Mouse (Mus musculus) forebrain, embryonic 14.5 days (tissue): Measurements from ENCODE around the gene Socs1. TPM values are rescaled to one million over a fixed set of nuclear protein-coding genes. Genes with fewer than 3 reads are reported as not detected.
A peak's percentile ranks its signal among the peaks of the same experiment; 100 is the strongest.

Experiments
- ATAC-seq: fragments of 200-750 bp; cut with Nextera tagmentation; 2 replicates; pipeline ENCODE4 v1.8.0; 2017; ENCODE audit warnings: mild to moderate bottlenecking, moderate library complexity
- DNase-seq: peaks from one replicate; pipeline ENCODE4 v3.0.0-alpha.2; 2015; ENCODE audit warnings: low spot score
- H3K27ac ChIP-seq: fragments of 300-500 bp; sonication (generic); 2 replicates; pipeline ENCODE4 v1.5.1; 2014; ENCODE audit warnings: low read depth, mild to moderate bottlenecking, control low read depth, low read length, moderate library complexity
- H3K27me3 ChIP-seq: fragments of 300-500 bp; sonication (generic); replicated peaks from 2 replicates; pipeline ENCODE4 v1.6.1; 2014; ENCODE audit warnings: low read length, control low read depth, mixed read lengths; ENCODE audit not compliant: control insufficient read depth, insufficient read depth
- H3K36me3 ChIP-seq: fragments of 300-500 bp; sonication (generic); 2 replicates; pipeline ENCODE4 v1.6.1; 2014; ENCODE audit warnings: low read length, control low read depth; ENCODE audit not compliant: control insufficient read depth, insufficient read depth
- H3K4me1 ChIP-seq: fragments of 300-500 bp; sonication (generic); 2 replicates; pipeline ENCODE4 v1.6.1; 2014; ENCODE audit warnings: antibody characterized with exemption, low read length, control low read depth; ENCODE audit not compliant: control insufficient read depth, insufficient read depth
- H3K4me2 ChIP-seq: fragments of 300-500 bp; sonication (generic); 2 replicates; pipeline ENCODE4 v1.6.1; 2014; ENCODE audit warnings: mild to moderate bottlenecking, control low read depth, low read length
- H3K4me3 ChIP-seq: fragments of 300-500 bp; sonication (generic); 2 replicates; pipeline ENCODE4 v1.5.1; 2014; ENCODE audit warnings: low read depth, low read length, control low read depth
- H3K9ac ChIP-seq: fragments of 300-500 bp; sonication (generic); 2 replicates; pipeline ENCODE4 v1.6.1; 2014; ENCODE audit warnings: mild to moderate bottlenecking, low read length, control low read depth, moderate library complexity
- H3K9me3 ChIP-seq: fragments of 300-500 bp; sonication (generic); replicated peaks from 2 replicates; pipeline ENCODE4 v1.6.1; 2016; ENCODE audit warnings: low read length, control low read depth, mixed read lengths; ENCODE audit not compliant: control insufficient read depth
- WGBS: fragments of 180-500 bp; shearing (Covaris S2); extraction: QIAGEN DNeasy Blood & Tissue Kit; methylation state at CpG from one replicate; pipeline ENCODE4 v1.1.7; 2014; 5-methylcytosine and 5-hydroxymethylcytosine counted together
- polyA plus RNA-seq: library from polyadenylated mRNA; unstranded; fragments of >200 nt; fragmentation: Nextera tagmentation; extraction: Ambion mirVana; gene quantifications from 2 replicates; pipeline ENCODE4 v1.2.1, GENCODE M21; 2014

Socs1 gene
- polyA plus RNA-seq, 1 experiment from 2014 or later: 1.1 TPM

DNA sequence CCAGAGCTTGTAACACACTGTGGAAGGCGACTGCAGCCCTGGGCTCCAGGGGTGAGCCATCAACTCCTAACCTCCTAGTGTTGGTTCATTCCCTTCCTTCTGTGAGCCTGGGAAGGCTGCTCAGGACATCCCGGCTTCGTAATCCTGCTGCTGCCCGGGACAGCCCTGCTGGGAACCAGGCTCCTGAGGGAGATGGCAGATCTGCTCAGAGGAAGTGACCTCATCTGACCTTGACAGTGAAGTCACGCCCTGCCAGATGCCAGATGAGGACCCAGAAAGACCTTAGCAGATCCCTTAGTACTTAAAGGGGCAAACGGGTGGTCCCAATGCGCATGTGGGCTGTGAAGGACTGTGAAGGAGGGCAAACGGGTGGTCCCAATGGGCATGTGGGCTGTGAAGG is 24.2 kb downstream of the Socs1 start:
- Histone ChIP-seq H3K4me3 (no peak overlapping the region), H3K9ac (no peak overlapping the region), H3K36me3 (no peaks in the 10 kb centered on the region), H3K27ac (no peak overlapping the region), H3K27me3 (no peaks in the 10 kb centered on the region), H3K4me2 (no peak overlapping the region), H3K4me1 (no peaks in the 10 kb centered on the region), H3K9me3 (no peaks in the 10 kb centered on the region)
- WGBS: 82% methylated on average over 8 of the region's 8 CpGs
- DNase-seq (no peak), ATAC-seq (no peak)

DNA sequence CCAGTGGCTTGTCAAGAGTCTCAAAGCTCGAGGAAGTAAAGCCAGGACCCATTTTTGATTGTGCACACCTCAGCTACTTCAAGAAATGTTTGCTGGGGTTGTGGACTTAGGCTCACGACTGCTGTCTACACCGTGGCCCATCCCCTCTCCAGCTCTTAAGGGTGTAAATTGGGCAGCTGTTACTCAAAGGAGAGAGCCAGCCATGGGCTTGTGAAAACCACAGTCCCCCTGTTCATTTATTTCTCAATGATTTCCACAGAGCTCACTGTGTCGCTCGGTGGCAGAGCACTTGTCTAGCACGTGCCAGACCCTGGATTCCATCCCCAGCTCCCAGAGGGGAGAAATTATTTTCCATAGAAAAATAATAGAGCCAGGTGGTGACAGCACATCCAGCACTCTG is 29.2 kb downstream of the Socs1 start:
- H3K4me1 ChIP-seq: no peaks in the 10 kb centered on the region
- 68% methylated on average over 6 of the region's 6 CpGs for WGBS
- no peak overlapping the region for H3K4me2 ChIP-seq
- ATAC-seq (no peak), DNase-seq (no peak)
- no peaks in the 10 kb centered on the region for H3K36me3 ChIP-seq
- H3K27ac ChIP-seq: no peak overlapping the region
- no peaks in the 10 kb centered on the region for H3K9me3 ChIP-seq
- no peak overlapping the region for H3K4me3 ChIP-seq
- no peak overlapping the region for H3K9ac ChIP-seq
- no peaks in the 10 kb centered on the region for H3K27me3 ChIP-seq

DNA sequence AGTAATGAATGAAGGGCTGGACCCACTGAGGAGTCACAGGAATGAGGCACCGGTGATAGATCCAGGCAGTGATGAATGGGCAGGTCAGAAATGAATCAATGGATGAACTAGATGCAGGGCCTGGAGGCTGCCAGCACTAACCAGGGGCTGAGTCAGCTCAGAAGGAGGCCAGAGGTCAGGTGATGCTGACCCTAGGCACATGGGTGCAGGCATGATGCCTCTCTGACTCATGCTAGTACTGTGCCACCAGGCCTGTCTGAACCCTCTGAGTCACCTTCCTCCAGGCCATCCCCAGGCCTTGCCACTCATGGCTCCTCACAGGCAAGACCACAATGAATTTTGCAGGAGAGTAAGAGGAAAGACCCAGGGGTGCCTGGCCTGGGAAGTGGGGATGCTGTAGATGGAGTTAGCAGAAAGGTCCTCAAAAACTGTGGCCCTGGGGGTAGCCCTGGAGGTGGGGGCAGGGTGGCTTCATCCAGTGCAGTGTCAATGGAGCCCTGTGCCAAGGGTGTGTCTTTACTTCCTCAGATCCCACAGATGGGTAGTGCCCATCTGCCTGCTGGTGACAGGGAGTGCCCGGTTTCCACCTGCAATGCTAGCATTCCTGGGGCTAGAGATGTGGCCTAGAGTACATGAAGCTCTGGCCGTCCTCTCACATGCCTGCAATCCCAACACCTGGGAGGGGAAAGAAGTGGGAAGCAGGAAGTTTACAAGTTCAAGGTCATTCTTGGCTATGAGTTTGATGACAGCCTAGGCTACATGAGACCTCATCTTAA is 30.6 kb downstream of the Socs1 start:
- no peak for ATAC-seq
- Histone ChIP-seq H3K4me2 (no peak overlapping the region), H3K9me3 (no peaks in the 10 kb centered on the region), H3K4me1 (no peaks in the 10 kb centered on the region), H3K9ac (no peak overlapping the region), H3K36me3 (no peaks in the 10 kb centered on the region), H3K4me3 (no peak overlapping the region), H3K27ac (no peak overlapping the region), H3K27me3 (no peaks in the 10 kb centered on the region)
- WGBS: 90% methylated on average over 3 of the region's 3 CpGs
- DNase-seq: no peak

DNA sequence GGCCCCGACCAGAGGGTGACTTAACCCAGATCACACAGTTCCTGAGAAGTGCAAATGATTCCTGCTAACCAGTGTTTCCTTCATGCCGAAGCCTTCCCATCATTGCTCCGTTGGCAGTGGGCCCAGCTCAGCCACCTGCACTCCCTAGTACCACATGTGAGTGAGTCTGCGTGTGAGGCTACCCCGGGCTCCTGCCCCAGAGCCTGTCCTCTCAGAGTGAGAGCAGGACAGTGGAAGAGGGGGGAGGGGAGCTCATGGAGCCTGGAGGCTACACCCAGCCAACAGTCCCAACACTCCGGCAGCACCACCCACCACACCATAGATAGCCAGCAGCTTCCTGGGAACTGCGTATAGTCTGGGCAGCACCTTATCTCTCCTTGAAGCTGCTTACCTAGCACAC is 35.5 kb downstream of the Socs1 start:
- Histone ChIP-seq H3K9me3 (no peaks in the 10 kb centered on the region), H3K36me3 (no peaks in the 10 kb centered on the region), H3K4me3 (no peak overlapping the region), H3K9ac (no peak overlapping the region), H3K27ac (no peak overlapping the region), H3K27me3 (no peaks in the 10 kb centered on the region), H3K4me1 (no peaks in the 10 kb centered on the region), H3K4me2 (no peak overlapping the region)
- DNase-seq (peak; percentile 56), ATAC-seq (peak; percentile 72)
- WGBS: 49% methylated on average over 7 of the region's 7 CpGs

DNA sequence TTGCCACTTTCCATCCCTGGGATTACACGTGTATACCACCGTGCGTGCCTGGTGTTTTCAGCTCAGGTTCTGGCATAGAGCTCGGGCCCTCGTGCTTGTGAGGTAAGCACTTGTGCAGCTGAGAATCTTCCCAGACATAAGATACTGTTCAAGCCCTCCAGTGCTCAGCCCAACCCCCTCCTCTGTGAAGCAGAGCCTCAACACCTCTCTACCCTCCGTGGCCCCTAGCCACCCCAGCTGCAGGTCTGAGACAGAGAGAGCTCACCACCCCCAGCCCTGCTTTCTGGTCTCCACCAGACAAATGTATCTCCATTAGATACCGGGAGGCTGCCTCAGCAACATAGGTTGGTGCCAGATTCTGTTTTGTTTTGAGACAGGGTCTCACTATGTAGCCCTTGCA is 36.1 kb downstream of the Socs1 start:
- no peaks in the 10 kb centered on the region for H3K4me1 ChIP-seq
- no peak overlapping the region for H3K4me3 ChIP-seq
- ATAC-seq: peak; percentile 12; the same call in 1 of the 2 replicates
- H3K27ac ChIP-seq: no peak overlapping the region
- H3K36me3 ChIP-seq: no peaks in the 10 kb centered on the region
- H3K9me3 ChIP-seq: no peaks in the 10 kb centered on the region
- no peaks in the 10 kb centered on the region for H3K27me3 ChIP-seq
- WGBS: 75% methylated on average over 7 of the region's 7 CpGs
- H3K9ac ChIP-seq: no peak overlapping the region
- no peak overlapping the region for H3K4me2 ChIP-seq
- DNase-seq: no peak

DNA sequence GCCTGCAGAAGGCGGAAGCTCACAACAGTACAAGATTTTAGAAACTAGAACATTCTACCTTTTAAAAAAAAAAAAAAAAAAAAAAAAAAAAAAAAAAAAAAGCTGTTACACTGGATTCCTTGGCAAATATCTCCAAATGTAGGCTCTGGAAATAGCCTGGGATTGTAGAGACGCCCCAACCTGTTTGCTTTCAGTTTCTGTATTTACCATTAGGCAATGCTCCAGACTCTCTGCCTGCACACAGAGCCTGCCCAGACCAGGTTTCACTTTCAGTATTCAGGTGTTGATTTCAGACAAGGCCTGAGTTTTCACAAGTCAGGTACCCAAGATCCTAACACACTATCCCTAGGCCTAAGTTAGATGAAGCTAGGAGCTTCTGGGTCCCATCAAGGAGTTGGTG is 44.3 kb downstream of the Socs1 start:
- Histone ChIP-seq H3K4me2 (no peak overlapping the region), H3K36me3 (no peaks in the 10 kb centered on the region), H3K4me1 (no peaks in the 10 kb centered on the region), H3K4me3 (no peak overlapping the region), H3K9me3 (no peaks in the 10 kb centered on the region), H3K27me3 (no peaks in the 10 kb centered on the region), H3K9ac (no peak overlapping the region), H3K27ac (no peak overlapping the region)
- 96% methylated on average over 2 of the region's 2 CpGs for WGBS
- no peak for ATAC-seq
- DNase-seq: no peak

DNA sequence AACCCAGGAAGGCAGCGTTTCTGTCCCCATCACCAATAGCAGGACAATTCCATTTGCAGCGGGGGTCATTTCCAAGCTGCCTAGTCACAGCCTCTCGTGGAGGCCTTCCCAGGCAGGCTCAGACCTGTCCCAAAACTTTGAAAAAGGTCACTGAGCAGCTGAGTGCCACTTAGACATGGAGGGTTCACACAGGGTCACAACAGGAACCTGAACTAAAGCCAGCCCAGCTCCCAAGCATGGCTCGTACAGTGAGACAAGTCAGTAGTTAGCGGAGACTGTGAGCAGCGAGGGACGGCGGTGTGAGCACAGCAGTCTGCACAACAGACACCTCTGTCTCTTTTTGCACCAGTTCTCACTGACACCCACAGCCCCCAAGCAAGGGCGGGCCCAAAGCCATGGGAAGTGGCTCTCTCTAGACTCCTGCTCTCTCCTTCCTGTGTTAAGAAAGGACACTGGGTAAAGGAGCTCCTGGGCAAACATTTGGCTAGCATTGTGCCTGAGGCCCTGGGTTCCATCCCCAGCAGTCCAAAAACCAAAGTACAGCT is 45.4 kb downstream of the Socs1 start:
- Histone ChIP-seq H3K4me2 (no peak overlapping the region), H3K27me3 (no peaks in the 10 kb centered on the region), H3K4me3 (no peak overlapping the region), H3K9ac (no peak overlapping the region), H3K36me3 (no peaks in the 10 kb centered on the region), H3K27ac (no peak overlapping the region), H3K9me3 (no peaks in the 10 kb centered on the region), H3K4me1 (no peaks in the 10 kb centered on the region)
- 75% methylated on average over 9 of the region's 9 CpGs for WGBS
- no peak for DNase-seq
- no peak for ATAC-seq

DNA sequence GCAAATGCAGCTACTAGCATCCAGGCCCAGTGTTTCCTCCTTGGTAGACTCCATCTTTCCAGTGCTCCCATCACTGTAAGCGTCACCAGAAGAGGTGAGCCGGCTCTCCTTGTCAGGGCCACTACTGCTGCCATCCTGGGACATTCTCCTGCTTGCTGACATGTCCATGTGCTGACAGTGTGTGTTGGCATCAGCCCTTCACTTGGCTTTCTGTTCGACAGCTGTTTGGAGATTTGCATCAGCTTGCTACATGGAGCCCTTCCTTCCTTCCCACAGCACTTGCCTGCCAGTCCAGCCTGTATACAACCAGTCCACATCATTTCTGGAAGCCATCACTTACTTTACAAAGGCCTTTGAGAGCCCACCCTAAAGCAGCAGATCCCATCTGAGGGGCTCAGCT is 46.5 kb downstream of the Socs1 start:
- H3K36me3 ChIP-seq: no peaks in the 10 kb centered on the region
- H3K4me2 ChIP-seq: no peak overlapping the region
- no peaks in the 10 kb centered on the region for H3K4me1 ChIP-seq
- H3K27ac ChIP-seq: no peak overlapping the region
- no peaks in the 10 kb centered on the region for H3K9me3 ChIP-seq
- H3K9ac ChIP-seq: no peak overlapping the region
- 86% methylated on average over 3 of the region's 3 CpGs for WGBS
- ATAC-seq (no peak), DNase-seq (no peak)
- no peaks in the 10 kb centered on the region for H3K27me3 ChIP-seq
- H3K4me3 ChIP-seq: no peak overlapping the region

DNA sequence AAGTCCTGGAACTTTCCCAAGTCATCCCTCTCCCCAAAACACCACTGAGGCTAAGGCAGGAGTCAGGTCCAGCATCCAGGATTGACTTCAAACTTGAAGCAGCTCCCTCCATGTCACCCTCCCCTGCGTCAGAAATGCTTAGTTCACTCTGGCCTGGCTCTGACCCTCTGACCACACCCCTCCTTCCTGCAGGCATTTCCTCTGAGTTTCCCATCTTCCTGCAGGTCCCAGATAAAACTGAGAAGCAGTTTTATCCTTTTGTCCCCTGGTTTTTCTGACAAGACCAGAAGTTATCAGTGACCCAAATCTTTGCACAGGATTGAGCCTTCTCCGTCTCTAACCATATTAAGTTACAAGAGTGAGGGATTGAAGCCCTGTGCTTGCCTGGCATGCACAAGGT is 47.8 kb downstream of the Socs1 start:
- Histone ChIP-seq H3K27ac (no peak overlapping the region), H3K4me2 (no peak overlapping the region), H3K9me3 (no peaks in the 10 kb centered on the region), H3K9ac (no peak overlapping the region), H3K4me1 (no peaks in the 10 kb centered on the region), H3K27me3 (no peaks in the 10 kb centered on the region), H3K36me3 (no peaks in the 10 kb centered on the region), H3K4me3 (no peak overlapping the region)
- WGBS: 78% methylated on average over 2 of the region's 2 CpGs
- ATAC-seq (no peak), DNase-seq (no peak)
